Mouse (Mus musculus) liver, embryonic 13.5 days (tissue): ENCODE measurements around the gene Cradd. TPM values are rescaled to one million over a fixed set of nuclear protein-coding genes. Genes with fewer than 3 reads are reported as not detected.

Experiments used
- ATAC-seq: fragments of 200-750 bp; cut with Nextera tagmentation; 2 replicates; pipeline ENCODE4 v1.8.0; 2017; ENCODE audit warnings: low read depth, mild to moderate bottlenecking, moderate number of reproducible peaks, moderate library complexity
- DNase-seq: peaks from one replicate; pipeline ENCODE4 v3.0.0; 2022
- H3K27ac ChIP-seq: fragments of 300-500 bp; sonication (generic); 2 replicates; pipeline ENCODE4 v1.5.1; 2015; ENCODE audit warnings: moderate library complexity, mild to moderate bottlenecking, inconsistent platforms
- H3K27me3 ChIP-seq: fragments of 300-500 bp; sonication (generic); 2 replicates; pipeline ENCODE4 v1.6.1; 2015; ENCODE audit warnings: mild to moderate bottlenecking, inconsistent platforms
- H3K36me3 ChIP-seq: fragments of 300-500 bp; sonication (generic); 2 replicates; pipeline ENCODE4 v1.6.1; 2015; ENCODE audit warnings: mild to moderate bottlenecking, inconsistent platforms
- H3K4me1 ChIP-seq: fragments of 300-500 bp; sonication (generic); replicated peaks from 2 replicates; pipeline ENCODE4 v1.6.1; 2015; ENCODE audit warnings: inconsistent platforms
- H3K4me2 ChIP-seq: fragments of 300-500 bp; sonication (generic); 2 replicates; pipeline ENCODE4 v1.6.1; 2015; ENCODE audit warnings: inconsistent platforms, mild to moderate bottlenecking, moderate library complexity
- H3K4me3 ChIP-seq: fragments of 300-500 bp; sonication (generic); replicated peaks from 2 replicates; pipeline ENCODE4 v1.5.1; 2015; ENCODE audit warnings: mild to moderate bottlenecking, inconsistent platforms
- H3K9ac ChIP-seq: fragments of 300-500 bp; sonication (generic); 2 replicates; pipeline ENCODE4 v1.6.1; 2015; ENCODE audit warnings: mild to moderate bottlenecking, inconsistent platforms
- H3K9me3 ChIP-seq: fragments of 300-500 bp; sonication (generic); replicated peaks from 2 replicates; pipeline ENCODE4 v1.6.1; 2016; ENCODE audit warnings: inconsistent platforms
- WGBS: fragments of 180-500 bp; shearing (Covaris S2); methylation state at CpG from one replicate; pipeline ENCODE4 v1.1.7; 2015; ENCODE audit not compliant: insufficient replicate concordance; 5-methylcytosine and 5-hydroxymethylcytosine counted together
- polyA plus RNA-seq: library from polyadenylated mRNA; unstranded; fragments of >200 nt; fragmentation: Nextera tagmentation; extraction: Ambion mirVana; gene quantifications from 2 replicates; pipeline ENCODE4 v1.2.1, GENCODE M21; 2015

The Cradd gene
- polyA plus RNA-seq, 1 experiment from 2014 or later, result 3.3 TPM

GRCm38 (mm10) chr10:95213820-95214219 lies 110.1 kb downstream of the Cradd start:
- Histone ChIP-seq H3K4me2 (no peak overlapping the region), H3K4me3 (no peak overlapping the region), H3K4me1 (peaks cover 8% of the 10 kb centered on the region), H3K9ac (no peak overlapping the region), H3K27ac (no peak overlapping the region), H3K36me3 (no peaks in the 10 kb centered on the region), H3K9me3 (no peaks in the 10 kb centered on the region), H3K27me3 (no peaks in the 10 kb centered on the region)
- ATAC-seq, result no peak
- WGBS, result 51% methylated on average over 9 of the region's 9 CpGs
- DNase-seq, result no peak

GRCm38 (mm10) chr10:95213311-95213710 lies 110.6 kb downstream of the Cradd start:
- Histone ChIP-seq H3K27me3 (no peaks in the 10 kb centered on the region), H3K4me1 (peaks cover 8% of the 10 kb centered on the region), H3K36me3 (no peaks in the 10 kb centered on the region), H3K9ac (no peak overlapping the region), H3K4me2 (no peak overlapping the region), H3K9me3 (no peaks in the 10 kb centered on the region), H3K27ac (no peak overlapping the region), H3K4me3 (no peak overlapping the region)
- 69% methylated on average over 8 of the region's 8 CpGs for WGBS
- no peak for DNase-seq
- ATAC-seq, result no peak

- H3K27me3 ChIP-seq, result no peaks in the 10 kb centered on the region
- WGBS, result 80% methylated on average over 8 of the region's 8 CpGs
- peaks cover 8% of the 10 kb centered on the region for H3K4me1 ChIP-seq
- H3K27ac ChIP-seq, result no peak overlapping the region
- ATAC-seq (no peak), DNase-seq (no peak)
- no peak overlapping the region for H3K4me3 ChIP-seq
- no peak overlapping the region for H3K9ac ChIP-seq
- no peaks in the 10 kb centered on the region for H3K36me3 ChIP-seq
- H3K4me2 ChIP-seq, result no peak overlapping the region
- H3K9me3 ChIP-seq, result no peaks in the 10 kb centered on the region
Observed at GRCm38 (mm10) chr10:95211660-95212059, 112.3 kb downstream of the Cradd start.

GRCm38 (mm10) chr10:95210664-95211372 lies 113.1 kb downstream of the Cradd start:
- peak overlapping the region; percentile 51 for H3K27ac ChIP-seq

GRCm38 (mm10) chr10:95210167-95210566 lies 113.8 kb downstream of the Cradd start:
- Histone ChIP-seq H3K4me1 (peaks cover 8% of the 10 kb centered on the region), H3K27ac (no peak overlapping the region), H3K4me3 (no peak overlapping the region), H3K9me3 (no peaks in the 10 kb centered on the region), H3K27me3 (no peaks in the 10 kb centered on the region), H3K36me3 (no peaks in the 10 kb centered on the region), H3K9ac (no peak overlapping the region), H3K4me2 (no peak overlapping the region)
- DNase-seq (no peak), ATAC-seq (0 out of 2 replicates have a peak, but pooled peaks have one; percentile 34)
- WGBS, result 64% methylated on average over 4 of the region's 4 CpGs

More at GRCm38 (mm10) chr10:95210664-95211372, 113.1 kb downstream of the Cradd start:
- Histone ChIP-seq H3K9me3 (no peaks in the 10 kb centered on the region), H3K27me3 (no peaks in the 10 kb centered on the region), H3K9ac (no peak overlapping the region), H3K4me2 (no peak overlapping the region), H3K4me1 (peaks cover 8% of the 10 kb centered on the region), H3K4me3 (no peak overlapping the region), H3K36me3 (no peaks in the 10 kb centered on the region)
- 64% methylated on average over 7 of the region's 7 CpGs for WGBS
- ATAC-seq (peak; percentile 70; the same call in 1 of the 2 replicates), DNase-seq (no peak)

GRCm38 (mm10) chr10:95207423-95207822 lies 116.5 kb downstream of the Cradd start:
- Histone ChIP-seq H3K27me3 (no peaks in the 10 kb centered on the region), H3K4me2 (no peak overlapping the region), H3K9me3 (no peaks in the 10 kb centered on the region), H3K27ac (no peak overlapping the region), H3K4me1 (peaks cover 11% of the 10 kb centered on the region), H3K9ac (no peak overlapping the region), H3K36me3 (no peaks in the 10 kb centered on the region), H3K4me3 (no peak overlapping the region)
- DNase-seq (no peak), ATAC-seq (no peak)
- 73% methylated on average over 8 of the region's 8 CpGs for WGBS

- Histone ChIP-seq H3K4me1 (peaks cover 8% of the 10 kb centered on the region), H3K9me3 (no peaks in the 10 kb centered on the region), H3K36me3 (no peaks in the 10 kb centered on the region), H3K4me2 (no peak overlapping the region), H3K27ac (no peak overlapping the region), H3K27me3 (no peaks in the 10 kb centered on the region), H3K4me3 (no peak overlapping the region), H3K9ac (no peak overlapping the region)
- WGBS, result 63% methylated on average over 8 of the region's 8 CpGs
- ATAC-seq (no peak), DNase-seq (no peak)
Observed at GRCm38 (mm10) chr10:95201514-95201913, 122.4 kb downstream of the Cradd start.

GRCm38 (mm10) chr10:95200323-95200722 lies 123.6 kb downstream of the Cradd start:
- no peaks in the 10 kb centered on the region for H3K27me3 ChIP-seq
- no peaks in the 10 kb centered on the region for H3K9me3 ChIP-seq
- no peak overlapping the region for H3K4me3 ChIP-seq
- no peak overlapping the region for H3K9ac ChIP-seq
- no peaks in the 10 kb centered on the region for H3K36me3 ChIP-seq
- DNase-seq, result no peak
- 68% methylated on average over 7 of the region's 7 CpGs for WGBS
- no peak overlapping the region for H3K4me2 ChIP-seq
- no peak overlapping the region for H3K27ac ChIP-seq
- no peak for ATAC-seq
- H3K4me1 ChIP-seq, result peaks cover 20% of the 10 kb centered on the region

GRCm38 (mm10) chr10:95199541-95200269 lies 124.2 kb downstream of the Cradd start:
- no peak overlapping the region for H3K27ac ChIP-seq

GRCm38 (mm10) chr10:95197377-95197776 lies 126.6 kb downstream of the Cradd start:
- DNase-seq, result no peak
- 71% methylated on average over 8 of the region's 8 CpGs for WGBS
- no peak overlapping the region for H3K27ac ChIP-seq

More at GRCm38 (mm10) chr10:95199541-95200269, 124.2 kb downstream of the Cradd start:
- 68% methylated on average over 11 of the region's 11 CpGs for WGBS
- Histone ChIP-seq H3K27me3 (no peaks in the 10 kb centered on the region), H3K4me3 (no peak overlapping the region), H3K4me1 (peaks cover 22% of the 10 kb centered on the region), H3K9me3 (no peaks in the 10 kb centered on the region), H3K4me2 (no peak overlapping the region), H3K9ac (no peak overlapping the region), H3K36me3 (no peaks in the 10 kb centered on the region)
- ATAC-seq (no peak), DNase-seq (no peak)

GRCm38 (mm10) chr10:95195719-95196118 lies 128.2 kb downstream of the Cradd start:
- Histone ChIP-seq H3K9ac (no peak overlapping the region), H3K4me1 (peaks cover 52% of the 10 kb centered on the region), H3K27me3 (no peaks in the 10 kb centered on the region), H3K27ac (no peak overlapping the region), H3K9me3 (no peaks in the 10 kb centered on the region), H3K4me3 (no peak overlapping the region), H3K4me2 (no peak overlapping the region), H3K36me3 (no peaks in the 10 kb centered on the region)
- WGBS, result 33% methylated on average over 5 of the region's 5 CpGs
- DNase-seq (peak; percentile 15), ATAC-seq (peak; percentile 88)

More at GRCm38 (mm10) chr10:95197377-95197776, 126.6 kb downstream of the Cradd start:
- Histone ChIP-seq H3K36me3 (no peaks in the 10 kb centered on the region), H3K4me3 (no peak overlapping the region), H3K9me3 (no peaks in the 10 kb centered on the region), H3K4me1 (peaks cover 38% of the 10 kb centered on the region), H3K9ac (no peak overlapping the region), H3K4me2 (no peak overlapping the region), H3K27me3 (no peaks in the 10 kb centered on the region)
- ATAC-seq, result no peak
